Mouse (Mus musculus): ENCODE measurements around the gene Nfix. TPM values are rescaled to one million over a fixed set of nuclear protein-coding genes. Genes with fewer than 3 reads are reported as not detected.
"Not testable (repeated sequence)": the region's sequence is repeated elsewhere in the genome, so short reads cannot be mapped to it uniquely, and the experiment has no call there.

Nfix gene
- polyA plus RNA-seq, 1 experiment from 2014 or later, result 28.7 TPM

- Histone ChIP-seq H3K9me3 (no peaks in the 10 kb centered on the region), H3K4me2 (no peak overlapping the region), H3K27me3 (no peaks in the 10 kb centered on the region), H3K9ac (no peak overlapping the region), H3K4me3 (no peak overlapping the region), H3K27ac (replicated peaks) (no peak overlapping the region), H3K4me1 (replicated peaks) (peaks cover 21% of the 10 kb centered on the region), H3K36me3 (peaks cover 65% of the 10 kb centered on the region)
- WGBS, result 76% methylated on average over 4 of the region's 4 CpGs
- ATAC-seq (ENCODE audit: low read depth), result no peak
Measured at GRCm38 (mm10) chr8:84693332-84693731, 106.8 kb downstream of the Nfix start.

- Histone ChIP-seq H3K4me2 (peak overlapping the region; percentile 98), H3K4me1 (replicated peaks) (peaks cover 53% of the 10 kb centered on the region), H3K4me3 (peak overlapping the region; percentile 83), H3K9ac (peak overlapping the region; percentile 78), H3K27ac (replicated peaks) (peak overlapping the region; percentile 69), H3K27me3 (no peaks in the 10 kb centered on the region), H3K9me3 (no peaks in the 10 kb centered on the region), H3K36me3 (peaks cover 32% of the 10 kb centered on the region)
- WGBS, result under 1% methylated on average over 47 of the region's 47 CpGs
- peak; percentile 83 for ATAC-seq (ENCODE audit: low read depth)
Measured at GRCm38 (mm10) chr8:84689091-84689915, 110.8 kb downstream of the Nfix start.

- H3K4me3 ChIP-seq, result peak within 1 kb of the TSS; percentile 99
- peak within 1 kb of the TSS; percentile 95 for H3K27ac ChIP-seq (replicated peaks)
- H3K27me3 ChIP-seq, result no peaks in the 10 kb centered on the region
- H3K9ac ChIP-seq, result peak within 1 kb of the TSS; percentile 99
- under 1% methylated on average over 37 of the region's 37 CpGs for WGBS
- no peaks in the 10 kb centered on the region for H3K9me3 ChIP-seq
- peaks cover 61% of the 10 kb centered on the region for H3K4me1 ChIP-seq (replicated peaks)
- H3K36me3 ChIP-seq, result peaks cover 29% of the 10 kb centered on the region
- peak within 1 kb of the TSS; percentile 98 for H3K4me2 ChIP-seq
- peak; percentile 72 for ATAC-seq (ENCODE audit: low read depth)
Measured at GRCm38 (mm10) chr8:84687705-84688100, 112.4 kb downstream of the Nfix start, which contains the start of gene Nacc1. Gene Nacc1 (minus strand): TSS chr8:84687862.

- H3K4me2 ChIP-seq, result peak overlapping the region; percentile 92
- under 1% methylated on average over 62 of the region's 62 CpGs for WGBS
- H3K4me3 ChIP-seq, result peak overlapping the region; percentile 99
- peaks cover 65% of the 10 kb centered on the region for H3K4me1 ChIP-seq (replicated peaks)
- H3K27ac ChIP-seq (replicated peaks), result peak overlapping the region; percentile 95
- H3K36me3 ChIP-seq, result peaks cover 30% of the 10 kb centered on the region
- H3K27me3 ChIP-seq, result no peaks in the 10 kb centered on the region
- peak overlapping the region; percentile 99 for H3K9ac ChIP-seq
- ATAC-seq (ENCODE audit: low read depth), result peak; percentile 29
- no peaks in the 10 kb centered on the region for H3K9me3 ChIP-seq
Measured at GRCm38 (mm10) chr8:84687003-84687704, 113.0 kb downstream of the Nfix start.

GRCm38 (mm10) chr8:84686191-84687002 lies 113.7 kb downstream of the Nfix start, which contains the start of gene Trmt1:
Gene Trmt1 (plus strand): TSS chr8:84686307.
- Histone ChIP-seq H3K36me3 (peaks cover 29% of the 10 kb centered on the region), H3K4me2 (peak within 1 kb of the TSS; percentile 92), H3K9ac (peak within 1 kb of the TSS; percentile 99), H3K27ac (replicated peaks) (peak within 1 kb of the TSS; percentile 95), H3K9me3 (no peaks in the 10 kb centered on the region), H3K4me3 (peak within 1 kb of the TSS; percentile 99), H3K27me3 (no peaks in the 10 kb centered on the region), H3K4me1 (replicated peaks) (peaks cover 68% of the 10 kb centered on the region)
- 10% methylated on average over 18 of the region's 20 CpGs for WGBS
- ATAC-seq (ENCODE audit: low read depth), result peak; percentile 20; the same call in 1 of the 2 replicates

- Histone ChIP-seq H3K4me2 (peak overlapping the region; percentile 92; the same call in 1 of the 2 replicates), H3K9ac (no peak overlapping the region), H3K4me1 (replicated peaks) (peaks cover 55% of the 10 kb centered on the region), H3K9me3 (no peaks in the 10 kb centered on the region), H3K27me3 (no peaks in the 10 kb centered on the region), H3K36me3 (peaks cover 27% of the 10 kb centered on the region; the same call in 1 of the 2 replicates), H3K27ac (replicated peaks) (peak overlapping the region; percentile 29; the same call in 1 of the 2 replicates), H3K4me3 (no peak overlapping the region)
- WGBS, result 19% methylated on average over 3 of the region's 3 CpGs
- no peak for ATAC-seq (ENCODE audit: low read depth)
Measured at GRCm38 (mm10) chr8:84684537-84684936, 115.6 kb downstream of the Nfix start.

GRCm38 (mm10) chr8:84682257-84682656 lies 117.9 kb downstream of the Nfix start:
- H3K4me2 ChIP-seq, result no peak overlapping the region
- peaks cover 42% of the 10 kb centered on the region for H3K4me1 ChIP-seq (replicated peaks)
- no peak for ATAC-seq (ENCODE audit: low read depth)
- H3K36me3 ChIP-seq, result peaks cover 29% of the 10 kb centered on the region
- no peaks in the 10 kb centered on the region for H3K9me3 ChIP-seq
- no peak overlapping the region for H3K4me3 ChIP-seq
- no peaks in the 10 kb centered on the region for H3K27me3 ChIP-seq
- no peak overlapping the region for H3K9ac ChIP-seq
- no peak overlapping the region for H3K27ac ChIP-seq (replicated peaks)
- WGBS, result 96% methylated on average over 2 of the region's 2 CpGs

GRCm38 (mm10) chr8:84681476-84681875 lies 118.7 kb downstream of the Nfix start:
- H3K36me3 ChIP-seq, result peaks cover 35% of the 10 kb centered on the region
- no peak overlapping the region for H3K4me2 ChIP-seq
- ATAC-seq (ENCODE audit: low read depth), result no peak
- H3K27ac ChIP-seq (replicated peaks), result no peak overlapping the region
- no peaks in the 10 kb centered on the region for H3K9me3 ChIP-seq
- no peak overlapping the region for H3K4me3 ChIP-seq
- peaks cover 37% of the 10 kb centered on the region for H3K4me1 ChIP-seq (replicated peaks)
- WGBS, result 90% methylated on average over 2 of the region's 2 CpGs
- H3K9ac ChIP-seq, result no peak overlapping the region
- H3K27me3 ChIP-seq, result no peaks in the 10 kb centered on the region

- Histone ChIP-seq H3K9ac (no peak overlapping the region), H3K9me3 (no peaks in the 10 kb centered on the region), H3K4me2 (no peak overlapping the region), H3K27ac (replicated peaks) (no peak overlapping the region), H3K4me1 (replicated peaks) (0 out of 2 replicates have a peak, but pooled peaks cover 4% of the 10 kb centered on the region), H3K4me3 (no peak overlapping the region), H3K36me3 (peaks cover 60% of the 10 kb centered on the region), H3K27me3 (no peaks in the 10 kb centered on the region)
- ATAC-seq (ENCODE audit: low read depth), result no peak
- WGBS, result 95% methylated on average over 5 of the region's 5 CpGs
Measured at GRCm38 (mm10) chr8:84677305-84677704, 122.8 kb downstream of the Nfix start.

GRCm38 (mm10) chr8:84670295-84671006 lies 129.7 kb downstream of the Nfix start:
- H3K4me2 ChIP-seq; ATAC-seq (ENCODE audit: low read depth): not testable (repeated sequence)
- 93% methylated on average over 5 of the region's 5 CpGs for WGBS

More at GRCm38 (mm10) chr8:84670295-84671006, 129.7 kb downstream of the Nfix start:
- peaks cover 16% of the 10 kb centered on the region for H3K4me1 ChIP-seq (replicated peaks)
- H3K27me3 ChIP-seq; H3K9ac ChIP-seq; H3K9me3 ChIP-seq; H3K27ac ChIP-seq (replicated peaks); H3K4me3 ChIP-seq: not testable (repeated sequence)
- H3K36me3 ChIP-seq, result peaks cover 65% of the 10 kb centered on the region

Measured in neural tube, embryonic 13.5 days (tissue).